Mouse (Mus musculus): Measurements from ENCODE around the gene Trim65.

- TF ChIP-seq CTCF (IDR thresholded peaks at IDR 0.05; ENCODE audit: insufficient read depth, low read length) (no peak), POLR2A (IDR thresholded peaks at IDR 0.05; ENCODE audit: borderline replicate concordance, extremely low read depth, low read depth, low read length) (no peak)
Observed at GRCm38 (mm10) chr11:116076836-116077235, 54.1 kb downstream of the Trim65 start.

Data from lung, adult 2 months (tissue).